Mouse (Mus musculus) T-helper 2 cell (primary cell): Measurements from ENCODE around the gene 2510039O18Rik.

ENCODE experiments used
- in situ Hi-C: fragments of 300-600 bp; cut with MboI, MseI; formaldehyde crosslinking; loops from one replicate; pipeline ENCODE4 v1.15.1; 2025; ENCODE audit warnings: high pct_unique_total_duplicates

The 2510039O18Rik gene

GRCm38 (mm10) chr4:147993571-147994095, 52.9 kb downstream of the 2510039O18Rik start:
- in situ Hi-C loops = no loop called here

GRCm38 (mm10) chr4:147995311-147995710, 54.6 kb downstream of the 2510039O18Rik start:
- in situ Hi-C loops = no loop called here
